In genomic region chr4:102959409-102959808, GRCm38 (mm10) we compare ENCODE assay signal across 29 mouse cellular contexts. TPM values are rescaled to one million over a fixed set of nuclear protein-coding genes. Genes with fewer than 3 reads are reported as not detected.
"Had no signal": no experiment of that assay in that cellular context is flagged by ENCODE, and none has a peak within 500 bp of the region (broad histone marks: within the 10 kb centered on the region; RNA-seq: fewer than 3 reads in every experiment).

No protein-coding gene starts in this region.

- H3K4me1 ChIP-seq: limb, embryonic 10.5 days; limb, embryonic 13.5 days; liver, embryonic 12.5 days; liver, embryonic 15.5 days; megakaryocyte, embryonic 14.5 days; midbrain, embryonic 10.5 days; midbrain, embryonic 13.5 days; neural tube, embryonic 13.5 days; stomach, embryonic 15.5 days had no signal

- H3K27ac ChIP-seq: kidney, postnatal 0 days; layer of hippocampus, adult 2 months; limb, embryonic 10.5 days; limb, embryonic 13.5 days; liver, embryonic 12.5 days; liver, embryonic 15.5 days; midbrain, embryonic 10.5 days; midbrain, embryonic 13.5 days; neural tube, embryonic 13.5 days; stomach, embryonic 15.5 days had no signal

- H3K36me3 ChIP-seq: limb, embryonic 10.5 days; limb, embryonic 13.5 days; liver, embryonic 12.5 days; liver, embryonic 15.5 days; midbrain, embryonic 10.5 days; stomach, embryonic 15.5 days had no signal

- H3K9me3 ChIP-seq: limb, embryonic 10.5 days; limb, embryonic 13.5 days; liver, embryonic 12.5 days; liver, embryonic 15.5 days; megakaryocyte, embryonic 14.5 days; midbrain, embryonic 10.5 days; midbrain, embryonic 13.5 days; neural tube, embryonic 13.5 days; stomach, embryonic 15.5 days had no signal

- H3K9ac ChIP-seq: limb, embryonic 13.5 days; liver, embryonic 12.5 days; liver, embryonic 15.5 days; midbrain, embryonic 13.5 days; neural tube, embryonic 13.5 days; stomach, embryonic 15.5 days had no signal

- H3K27me3 ChIP-seq: limb, embryonic 13.5 days; liver, embryonic 12.5 days; liver, embryonic 15.5 days; megakaryocyte, embryonic 14.5 days; midbrain, embryonic 13.5 days; neural tube, embryonic 13.5 days; stomach, embryonic 15.5 days had no signal

- H3K4me3 ChIP-seq: layer of hippocampus, adult 2 months; limb, embryonic 10.5 days; limb, embryonic 13.5 days; liver, embryonic 12.5 days; liver, embryonic 15.5 days; megakaryocyte, embryonic 14.5 days; midbrain, embryonic 10.5 days; midbrain, embryonic 13.5 days; myocyte; neural tube, embryonic 13.5 days; stomach, embryonic 15.5 days had no signal

- DNase-seq: kidney, adult 2 months; kidney, postnatal 25 days; layer of hippocampus, adult 9-11 months; liver; lung, adult 2 months; lung, postnatal 14 days; lung, postnatal 4 days; retina, postnatal 1 day; right cerebral cortex, postnatal 25 days; thymus, adult 2 months; thymus, postnatal 36 days had no signal

- H3K4me2 ChIP-seq: limb, embryonic 13.5 days; liver, embryonic 12.5 days; liver, embryonic 15.5 days; midbrain, embryonic 13.5 days; neural tube, embryonic 13.5 days; stomach, embryonic 15.5 days had no signal

- ATAC-seq: intestine, postnatal 0 days; liver, embryonic 12.5 days; midbrain, embryonic 13.5 days; midbrain, embryonic 16.5 days had no signal

RNA-seq across cellular contexts. Expression of gene Tctex1d1, which starts 19.0 kb away (rescaled TPM):
- total RNA-seq: monocyte, adult 5-6 weeks; neutrophil, adult 5-6 weeks had no signal
- polyA plus RNA-seq: kidney, adult 2 months; large intestine, adult 2 months; lung, adult 2 months; myocyte; spleen, adult 2 months had no signal
